Mouse (Mus musculus): ENCODE measurements around the gene Lypla2. TPM values are rescaled to one million over a fixed set of nuclear protein-coding genes. Genes with fewer than 3 reads are reported as not detected.

Gene Lypla2
- polyA plus RNA-seq, 1 experiment from 2014 or later = 90.3 TPM

DNA sequence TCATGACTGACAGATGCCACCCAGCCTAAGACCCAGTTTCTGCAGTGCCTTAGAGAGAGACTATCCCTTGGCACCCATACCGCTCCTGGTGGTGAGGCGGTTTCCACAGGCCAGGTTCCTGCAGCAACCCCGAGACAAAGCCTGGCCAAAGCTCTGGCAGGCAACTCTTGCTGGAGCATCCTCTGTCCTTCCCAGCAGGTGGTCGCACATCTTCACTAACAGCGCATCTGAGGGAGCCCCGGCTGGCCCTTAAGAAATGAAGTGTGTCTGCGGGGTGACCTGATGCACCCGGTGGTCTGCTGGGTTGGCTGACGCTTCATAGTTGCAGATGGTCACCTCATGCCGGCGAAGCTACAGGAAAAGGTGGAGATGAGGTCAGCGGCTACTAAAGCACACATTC lies 3.7 kb upstream of the Lypla2 start:
- Histone ChIP-seq H3K9me3 (ENCODE audit: control insufficient read depth) (no peaks in the 10 kb centered on the region), H3K4me2 (replicated peaks; ENCODE audit: low read depth) (no peak overlapping the region), H3K4me1 (replicated peaks; ENCODE audit: control insufficient read depth, insufficient read depth, low read length) (peaks cover 10% of the 10 kb centered on the region), H3K27me3 (replicated peaks; ENCODE audit: control insufficient read depth, insufficient read depth, low read length) (no peaks in the 10 kb centered on the region), H3K9ac (ENCODE audit: low read depth, low read length) (no peak overlapping the region), H3K27ac (ENCODE audit: low read depth, low read length) (0 out of 2 replicates have a peak overlapping the region, but pooled peaks have one; percentile 41), H3K36me3 (ENCODE audit: control insufficient read depth, insufficient read depth) (peaks cover 31% of the 10 kb centered on the region), H3K4me3 (ENCODE audit: low read depth, low read length) (no peak overlapping the region)
- no peak for TF ChIP-seq CTCF (IDR thresholded peaks at IDR 0.05; ENCODE audit: low read depth)
- no peak for ATAC-seq
- 91% methylated on average over 12 of the region's 12 CpGs for WGBS

DNA sequence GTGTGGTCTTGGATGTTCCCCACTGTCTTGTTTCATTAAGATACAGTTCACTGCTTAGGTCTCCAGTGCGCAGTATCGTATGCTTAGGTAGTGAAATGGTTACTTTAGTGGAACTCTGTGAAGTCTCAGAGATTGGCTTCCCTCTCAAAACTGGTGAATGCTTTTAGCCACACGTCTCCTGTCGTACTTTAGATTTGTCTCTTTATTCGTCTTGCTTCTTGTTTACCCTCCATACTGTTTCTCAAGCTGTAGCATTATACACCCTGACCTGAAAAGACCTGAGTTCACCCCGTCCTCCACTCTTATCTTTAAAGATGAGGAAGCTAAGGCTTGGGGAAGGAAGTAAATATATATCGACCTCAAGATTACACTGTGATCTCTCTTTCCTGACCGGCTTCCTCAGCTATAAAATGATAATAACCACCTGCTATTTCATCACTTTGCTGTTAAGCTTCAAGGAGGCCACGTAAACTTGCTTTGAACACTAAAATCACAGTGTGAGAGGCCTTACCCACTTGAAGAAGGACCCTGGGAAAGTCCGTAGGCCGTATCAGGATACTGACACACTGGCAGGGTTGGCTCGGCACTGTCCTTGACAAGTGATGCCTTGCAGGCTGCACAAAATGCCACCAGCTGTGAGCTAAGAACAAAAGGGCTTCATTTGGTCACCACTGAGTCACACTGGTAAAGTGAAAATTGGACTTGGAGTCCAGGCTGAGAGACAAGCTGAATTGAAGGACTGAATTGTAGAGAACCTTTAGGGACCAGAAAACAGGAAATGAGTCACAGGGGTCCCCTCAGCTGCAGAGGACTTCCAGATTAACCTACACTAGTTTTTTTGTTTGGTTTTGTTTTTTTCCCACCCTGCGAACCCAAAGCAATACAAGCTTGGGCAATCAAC lies 735 bp upstream of the Lypla2 start:
- Histone ChIP-seq H3K36me3 (ENCODE audit: control insufficient read depth, insufficient read depth) (peaks cover 48% of the 10 kb centered on the region), H3K9ac (ENCODE audit: low read depth, low read length) (peak overlapping the region; percentile 90; the same call in 1 of the 2 replicates), H3K4me2 (replicated peaks; ENCODE audit: low read depth) (peak overlapping the region; percentile 94), H3K4me1 (replicated peaks; ENCODE audit: control insufficient read depth, insufficient read depth, low read length) (peaks cover 10% of the 10 kb centered on the region), H3K4me3 (ENCODE audit: low read depth, low read length) (peak overlapping the region; percentile 92), H3K27me3 (replicated peaks; ENCODE audit: control insufficient read depth, insufficient read depth, low read length) (no peaks in the 10 kb centered on the region), H3K9me3 (ENCODE audit: control insufficient read depth) (no peaks in the 10 kb centered on the region), H3K27ac (ENCODE audit: low read depth, low read length) (peak overlapping the region; percentile 70)
- no peak for TF ChIP-seq CTCF (IDR thresholded peaks at IDR 0.05; ENCODE audit: low read depth)
- ATAC-seq = peak; percentile 45
- WGBS = 38% methylated on average over 13 of the region's 13 CpGs

DNA sequence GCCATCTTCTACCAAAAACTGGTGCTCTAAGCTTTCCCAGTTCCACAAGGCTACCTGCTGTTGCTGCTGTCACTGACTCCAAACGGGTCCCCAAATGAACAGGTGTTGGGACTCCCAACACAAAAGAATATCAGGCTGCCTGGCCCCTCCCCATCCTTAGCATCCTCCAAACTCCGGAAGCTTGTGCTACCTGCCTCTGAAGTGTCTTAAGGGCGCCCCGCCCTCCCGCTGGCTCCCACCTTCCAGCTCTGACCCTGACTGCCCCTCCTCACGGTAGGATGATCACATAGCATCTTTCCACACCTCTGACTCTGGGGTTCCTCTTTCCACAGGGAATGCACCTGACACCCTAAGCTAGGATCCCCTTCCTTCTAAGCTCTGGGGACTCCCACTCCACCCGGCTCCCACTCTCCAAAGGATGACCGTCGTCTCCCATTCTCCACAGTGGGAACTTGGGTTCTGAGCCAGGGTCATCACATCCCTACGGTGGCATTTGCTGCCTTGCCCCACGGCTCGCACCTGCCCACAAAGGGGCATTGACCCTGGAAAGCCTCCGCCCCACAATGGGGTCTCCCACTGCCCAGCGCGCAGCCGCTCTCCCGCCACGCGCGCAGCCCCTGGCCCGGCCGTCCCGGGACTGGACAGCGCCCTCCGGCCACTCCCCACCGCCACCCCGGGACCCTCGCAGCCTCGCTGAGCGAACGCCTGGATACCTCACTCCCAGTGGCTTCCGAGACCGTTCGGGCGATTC lies 446 bp downstream of the Lypla2 start:
- peaks cover 57% of the 10 kb centered on the region for H3K36me3 ChIP-seq (ENCODE audit: control insufficient read depth, insufficient read depth)

DNA sequence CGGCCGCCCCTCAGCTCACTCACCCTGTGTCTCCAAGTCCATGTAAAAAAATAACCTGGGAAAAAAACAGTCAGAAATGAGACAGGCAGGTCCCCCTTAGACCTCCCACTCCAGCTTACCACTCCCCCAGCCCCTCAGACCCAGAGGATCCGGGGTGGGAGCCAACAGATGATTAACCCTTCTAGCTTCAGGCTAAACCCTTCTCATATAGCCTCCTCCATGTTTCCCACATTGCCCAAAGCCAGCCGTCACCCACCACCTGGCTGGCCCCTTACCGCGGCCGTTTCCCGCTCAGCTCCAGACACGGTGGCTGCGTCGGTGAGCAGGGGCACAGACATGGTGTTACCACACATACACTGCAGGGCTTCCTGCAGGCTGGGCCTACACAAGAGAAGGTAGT lies 1.8 kb downstream of the Lypla2 start:
- H3K9ac ChIP-seq (ENCODE audit: low read depth, low read length) = no peak overlapping the region
- H3K4me2 ChIP-seq (replicated peaks; ENCODE audit: low read depth) = no peak overlapping the region
- TF ChIP-seq CTCF (IDR thresholded peaks at IDR 0.05; ENCODE audit: low read depth) = no peak
- WGBS = 85% methylated on average over 11 of the region's 11 CpGs
- no peaks in the 10 kb centered on the region for H3K9me3 ChIP-seq (ENCODE audit: control insufficient read depth)
- peaks cover 10% of the 10 kb centered on the region for H3K4me1 ChIP-seq (replicated peaks; ENCODE audit: control insufficient read depth, insufficient read depth, low read length)
- no peak overlapping the region for H3K4me3 ChIP-seq (ENCODE audit: low read depth, low read length)
- no peak overlapping the region for H3K27ac ChIP-seq (ENCODE audit: low read depth, low read length)
- no peak for ATAC-seq
- H3K36me3 ChIP-seq (ENCODE audit: control insufficient read depth, insufficient read depth) = peaks cover 57% of the 10 kb centered on the region
- H3K27me3 ChIP-seq (replicated peaks; ENCODE audit: control insufficient read depth, insufficient read depth, low read length) = no peaks in the 10 kb centered on the region

More for the DNA sequence above, 446 bp downstream of the Lypla2 start:
- WGBS = 2% methylated on average over 35 of the region's 35 CpGs
- peak overlapping the region; percentile 92 for H3K4me3 ChIP-seq (ENCODE audit: low read depth, low read length)
- ATAC-seq = peak; percentile 25; the same call in 1 of the 2 replicates
- no peaks in the 10 kb centered on the region for H3K27me3 ChIP-seq (replicated peaks; ENCODE audit: control insufficient read depth, insufficient read depth, low read length)
- H3K4me1 ChIP-seq (replicated peaks; ENCODE audit: control insufficient read depth, insufficient read depth, low read length) = peaks cover 10% of the 10 kb centered on the region
- peak overlapping the region; percentile 90 for H3K9ac ChIP-seq (ENCODE audit: low read depth, low read length)
- peak overlapping the region; percentile 46 for H3K27ac ChIP-seq (ENCODE audit: low read depth, low read length)
- H3K4me2 ChIP-seq (replicated peaks; ENCODE audit: low read depth) = peak overlapping the region; percentile 94
- H3K9me3 ChIP-seq (ENCODE audit: control insufficient read depth) = no peaks in the 10 kb centered on the region
- no peak for TF ChIP-seq CTCF (IDR thresholded peaks at IDR 0.05; ENCODE audit: low read depth)

DNA sequence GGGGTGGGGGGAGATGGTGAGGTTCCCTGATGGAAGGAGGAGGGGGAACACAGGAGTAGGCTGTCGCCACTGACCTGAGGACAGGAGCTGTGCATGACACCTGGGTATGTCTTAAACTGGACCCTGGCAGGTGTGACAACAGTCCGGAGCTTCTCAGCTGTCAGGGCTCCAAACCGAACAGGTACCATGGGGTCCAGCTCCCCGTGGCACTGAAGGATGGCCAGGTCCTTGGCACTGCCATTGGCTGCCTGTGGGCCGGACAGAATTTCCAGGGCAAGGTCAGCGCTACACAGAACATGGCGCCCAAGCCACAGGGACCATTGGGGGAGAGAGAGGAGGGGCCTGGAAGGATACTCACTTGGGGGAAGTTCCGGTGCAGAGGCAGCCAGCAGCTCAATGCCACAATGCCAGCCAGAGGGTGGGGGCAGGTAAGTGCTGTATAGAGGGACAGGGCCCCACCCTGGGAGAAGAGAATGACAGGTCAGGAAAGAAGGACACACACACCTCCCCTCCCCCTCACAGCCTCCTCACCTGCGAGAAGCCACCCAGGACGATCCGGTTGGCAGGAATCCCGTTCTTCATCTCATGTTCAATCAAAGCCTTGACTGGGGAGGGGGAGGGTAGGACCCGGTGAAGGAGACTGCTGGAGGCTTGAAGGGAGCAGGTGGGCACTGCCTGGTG lies 3.2 kb downstream of the Lypla2 start:
- H3K27me3 ChIP-seq (replicated peaks; ENCODE audit: control insufficient read depth, insufficient read depth, low read length) = no peaks in the 10 kb centered on the region
- peaks cover 46% of the 10 kb centered on the region for H3K36me3 ChIP-seq (ENCODE audit: control insufficient read depth, insufficient read depth)
- no peak overlapping the region for H3K27ac ChIP-seq (ENCODE audit: low read depth, low read length)
- no peak for TF ChIP-seq CTCF (IDR thresholded peaks at IDR 0.05; ENCODE audit: low read depth)
- H3K4me2 ChIP-seq (replicated peaks; ENCODE audit: low read depth) = no peak overlapping the region
- no peak for ATAC-seq
- peaks cover 10% of the 10 kb centered on the region for H3K4me1 ChIP-seq (replicated peaks; ENCODE audit: control insufficient read depth, insufficient read depth, low read length)
- WGBS = 88% methylated on average over 13 of the region's 13 CpGs
- no peak overlapping the region for H3K9ac ChIP-seq (ENCODE audit: low read depth, low read length)
- no peaks in the 10 kb centered on the region for H3K9me3 ChIP-seq (ENCODE audit: control insufficient read depth)
- no peak overlapping the region for H3K4me3 ChIP-seq (ENCODE audit: low read depth, low read length)

All from intestine, postnatal 0 days (tissue).